Mouse (Mus musculus) telencephalon, adult 2 months (tissue): ENCODE measurements around the gene Clta.
"Not testable (repeated sequence)": the region's sequence is repeated elsewhere in the genome, so short reads cannot be mapped to it uniquely, and the experiment has no call there.

Experiments used
- DNase-seq: peaks from one replicate; pipeline ENCODE4 v3.0.0-alpha.2; 2011; ENCODE audit warnings: low read depth, low spot score

Clta gene

GRCm38 (mm10) chr4:44023681-44024080 lies 19.4 kb downstream of the Clta start:
- DNase-seq, result no peak

- no peak for DNase-seq
These were observed 20.0 kb downstream of the Clta start for GRCm38 (mm10) chr4:44024241-44024640.

- no peak for DNase-seq
These were observed 21.3 kb downstream of the Clta start for GRCm38 (mm10) chr4:44025570-44025969.

- peak; percentile 38 for DNase-seq
These were observed 24.3 kb downstream of the Clta start for GRCm38 (mm10) chr4:44028303-44029135.

- no peak for DNase-seq
These were observed 25.4 kb downstream of the Clta start for GRCm38 (mm10) chr4:44029661-44030066.

- no peak for DNase-seq
These were observed 27.3 kb downstream of the Clta start for GRCm38 (mm10) chr4:44031521-44031920.

- no peak for DNase-seq
These were observed 32.2 kb downstream of the Clta start for GRCm38 (mm10) chr4:44036455-44036854.

- DNase-seq, result no peak
These were observed 36.5 kb downstream of the Clta start for GRCm38 (mm10) chr4:44040802-44041201.

- DNase-seq, result no peak
These were observed 38.2 kb downstream of the Clta start for GRCm38 (mm10) chr4:44042429-44042828.

- not testable (repeated sequence) for DNase-seq
These were observed 38.9 kb downstream of the Clta start for GRCm38 (mm10) chr4:44043182-44043581.

- DNase-seq, result no peak
These were observed 40.6 kb downstream of the Clta start for GRCm38 (mm10) chr4:44044685-44045356.

GRCm38 (mm10) chr4:44046066-44046465 lies 41.8 kb downstream of the Clta start:
- DNase-seq, result no peak

GRCm38 (mm10) chr4:44049812-44050211 lies 45.6 kb downstream of the Clta start:
- DNase-seq, result no peak

- no peak for DNase-seq
These were observed 55.4 kb downstream of the Clta start for GRCm38 (mm10) chr4:44059674-44060073.

GRCm38 (mm10) chr4:44062062-44062461 lies 57.8 kb downstream of the Clta start:
- peak; percentile 36 for DNase-seq

- DNase-seq, result no peak
These were observed 58.6 kb downstream of the Clta start for GRCm38 (mm10) chr4:44062816-44063215.

- peak; percentile 35 for DNase-seq
These were observed 61.2 kb downstream of the Clta start for GRCm38 (mm10) chr4:44065355-44066025.

- DNase-seq, result no peak
These were observed 62.6 kb downstream of the Clta start for GRCm38 (mm10) chr4:44066891-44067290.

GRCm38 (mm10) chr4:44068736-44069135 lies 64.5 kb downstream of the Clta start:
- no peak for DNase-seq

- no peak for DNase-seq
These were observed 65.2 kb downstream of the Clta start for GRCm38 (mm10) chr4:44069411-44069810.

GRCm38 (mm10) chr4:44070641-44071040 lies 66.4 kb downstream of the Clta start:
- no peak for DNase-seq

GRCm38 (mm10) chr4:44071741-44072145 lies 67.5 kb downstream of the Clta start:
- DNase-seq, result peak; percentile 16
